Mouse (Mus musculus): ENCODE results near the gene Zfp646.

Zfp646 gene

GRCm38 (mm10) chr7:127919290-127919689, 43.3 kb downstream of the Zfp646 start:
- no peak for DNase-seq (ENCODE audit: low spot score)

GRCm38 (mm10) chr7:127921516-127921915, 45.5 kb downstream of the Zfp646 start:
- DNase-seq (ENCODE audit: low spot score) = no peak

GRCm38 (mm10) chr7:127922451-127923275, 46.6 kb downstream of the Zfp646 start:
- no peak for DNase-seq (ENCODE audit: low spot score)

- no peak for DNase-seq (ENCODE audit: low spot score)
Measured at GRCm38 (mm10) chr7:127923714-127924113, 47.7 kb downstream of the Zfp646 start.

- no peak for DNase-seq (ENCODE audit: low spot score)
Measured at GRCm38 (mm10) chr7:127925252-127925651, 49.2 kb downstream of the Zfp646 start.

- no peak for DNase-seq (ENCODE audit: low spot score)
Measured at GRCm38 (mm10) chr7:127926066-127926465, 50.0 kb downstream of the Zfp646 start.

GRCm38 (mm10) chr7:127926846-127927245, 50.8 kb downstream of the Zfp646 start:
- no peak for DNase-seq (ENCODE audit: low spot score)

GRCm38 (mm10) chr7:127927726-127928125, 51.7 kb downstream of the Zfp646 start:
- no peak for DNase-seq (ENCODE audit: low spot score)

GRCm38 (mm10) chr7:127928596-127928995, 52.6 kb downstream of the Zfp646 start:
- no peak for DNase-seq (ENCODE audit: low spot score)

GRCm38 (mm10) chr7:127929923-127930322, 53.9 kb downstream of the Zfp646 start, which contains the start of gene Prss8:
Prss8 (minus strand) TSS chr7:127930104.
- no peak for DNase-seq (ENCODE audit: low spot score)

GRCm38 (mm10) chr7:127930636-127931035, 54.6 kb downstream of the Zfp646 start:
- DNase-seq (ENCODE audit: low spot score) = no peak

GRCm38 (mm10) chr7:127931351-127932135, 55.5 kb downstream of the Zfp646 start:
- no peak for DNase-seq (ENCODE audit: low spot score)

GRCm38 (mm10) chr7:127932273-127933031, 56.4 kb downstream of the Zfp646 start:
- DNase-seq (ENCODE audit: low spot score) = no peak

- no peak for DNase-seq (ENCODE audit: low spot score)
Measured at GRCm38 (mm10) chr7:127934075-127934474, 58.1 kb downstream of the Zfp646 start.

- DNase-seq (ENCODE audit: low spot score) = peak; percentile 94
Measured at GRCm38 (mm10) chr7:127935028-127935722, 59.2 kb downstream of the Zfp646 start.

Data from ovary, postnatal 14 days (tissue).